Mouse (Mus musculus): ENCODE data around the gene Plk3. TPM values are rescaled to one million over a fixed set of nuclear protein-coding genes. Genes with fewer than 3 reads are reported as not detected.

Gene Plk3
- total and polyA plus RNA-seq, 2 experiments from 2014 or later, result 16.9 to 18.2 TPM

- 0% methylated on average over 2 of the region's 2 CpGs for WGBS
- TF ChIP-seq CTCF (IDR thresholded peaks at IDR 0.05; ENCODE audit: low read depth), result peak; percentile 76
- DNase-seq (peak; percentile 49), ATAC-seq (peak; percentile 33; the same call in 1 of the 2 replicates)
- Histone ChIP-seq H3K36me3 (ENCODE audit: insufficient read depth) (no peaks in the 10 kb centered on the region), H3K4me1 (ENCODE audit: insufficient read depth) (no peaks in the 10 kb centered on the region), H3K4me3 (ENCODE audit: low read depth, low read length) (no peak overlapping the region), H3K27me3 (ENCODE audit: insufficient read depth, low read length) (no peaks in the 10 kb centered on the region), H3K9ac (no peak overlapping the region), H3K4me2 (ENCODE audit: low read depth) (no peak overlapping the region), H3K9me3 (ENCODE audit: low read length) (no peaks in the 10 kb centered on the region), H3K27ac (ENCODE audit: low read depth, low read length) (no peak overlapping the region)
Observed at GRCm38 (mm10) chr4:117139217-117139612, 5.5 kb upstream of the Plk3 start.

- Histone ChIP-seq H3K4me3 (ENCODE audit: low read depth, low read length) (no peak overlapping the region), H3K4me2 (ENCODE audit: low read depth) (no peak overlapping the region), H3K9me3 (ENCODE audit: low read length) (no peaks in the 10 kb centered on the region), H3K27me3 (ENCODE audit: insufficient read depth, low read length) (no peaks in the 10 kb centered on the region), H3K27ac (ENCODE audit: low read depth, low read length) (no peak overlapping the region), H3K4me1 (ENCODE audit: insufficient read depth) (no peaks in the 10 kb centered on the region), H3K9ac (no peak overlapping the region), H3K36me3 (ENCODE audit: insufficient read depth) (no peaks in the 10 kb centered on the region)
- DNase-seq (no peak), ATAC-seq (no peak)
- 76% methylated on average over 17 of the region's 17 CpGs for WGBS
- no peak for TF ChIP-seq CTCF (IDR thresholded peaks at IDR 0.05; ENCODE audit: low read depth)
Observed at GRCm38 (mm10) chr4:117138295-117139216, 4.8 kb upstream of the Plk3 start.

GRCm38 (mm10) chr4:117136034-117136433 lies 2.3 kb upstream of the Plk3 start:
- H3K9me3 ChIP-seq (ENCODE audit: low read length), result no peaks in the 10 kb centered on the region
- H3K4me1 ChIP-seq (ENCODE audit: insufficient read depth), result peaks cover 5% of the 10 kb centered on the region; the same call in 1 of the 2 replicates
- 31% methylated on average over 8 of the region's 8 CpGs for WGBS
- no peak overlapping the region for H3K4me2 ChIP-seq (ENCODE audit: low read depth)
- H3K27ac ChIP-seq (ENCODE audit: low read depth, low read length), result no peak overlapping the region
- no peak overlapping the region for H3K9ac ChIP-seq
- no peak for DNase-seq
- no peak overlapping the region for H3K4me3 ChIP-seq (ENCODE audit: low read depth, low read length)
- no peak for TF ChIP-seq CTCF (IDR thresholded peaks at IDR 0.05; ENCODE audit: low read depth)
- no peaks in the 10 kb centered on the region for H3K27me3 ChIP-seq (ENCODE audit: insufficient read depth, low read length)
- no peaks in the 10 kb centered on the region for H3K36me3 ChIP-seq (ENCODE audit: insufficient read depth)
- no peak for ATAC-seq

GRCm38 (mm10) chr4:117134601-117134995 lies 835 bp upstream of the Plk3 start:
- DNase-seq, result no peak
- 28% methylated on average over 2 of the region's 2 CpGs for WGBS
- Histone ChIP-seq H3K27me3 (ENCODE audit: insufficient read depth, low read length) (no peaks in the 10 kb centered on the region), H3K9me3 (ENCODE audit: low read length) (no peaks in the 10 kb centered on the region), H3K9ac (no peak overlapping the region), H3K36me3 (ENCODE audit: insufficient read depth) (peaks cover 11% of the 10 kb centered on the region; the same call in 1 of the 2 replicates), H3K4me2 (ENCODE audit: low read depth) (peak overlapping the region; percentile 90; the same call in 1 of the 2 replicates), H3K27ac (ENCODE audit: low read depth, low read length) (no peak overlapping the region; the same call in 1 of the 2 replicates), H3K4me1 (ENCODE audit: insufficient read depth) (peaks cover 5% of the 10 kb centered on the region; the same call in 1 of the 2 replicates), H3K4me3 (ENCODE audit: low read depth, low read length) (no peak overlapping the region)
- TF ChIP-seq CTCF (IDR thresholded peaks at IDR 0.05; ENCODE audit: low read depth), result no peak
- no peak for ATAC-seq

- H3K9me3 ChIP-seq (ENCODE audit: low read length), result no peaks in the 10 kb centered on the region
- H3K27me3 ChIP-seq (ENCODE audit: insufficient read depth, low read length), result no peaks in the 10 kb centered on the region
- H3K4me1 ChIP-seq (ENCODE audit: insufficient read depth), result peaks cover 5% of the 10 kb centered on the region; the same call in 1 of the 2 replicates
- WGBS, result 2% methylated on average over 40 of the region's 42 CpGs
- H3K36me3 ChIP-seq (ENCODE audit: insufficient read depth), result peaks cover 19% of the 10 kb centered on the region
- peak overlapping the region; percentile 81 for H3K4me3 ChIP-seq (ENCODE audit: low read depth, low read length)
- peak overlapping the region; percentile 74 for H3K9ac ChIP-seq
- DNase-seq (peak; percentile 61), ATAC-seq (peak; percentile 46)
- peak overlapping the region; percentile 90 for H3K4me2 ChIP-seq (ENCODE audit: low read depth)
- H3K27ac ChIP-seq (ENCODE audit: low read depth, low read length), result peak overlapping the region; percentile 78
- no peak for TF ChIP-seq CTCF (IDR thresholded peaks at IDR 0.05; ENCODE audit: low read depth)
Observed at GRCm38 (mm10) chr4:117133366-117133796, 382 bp downstream of the Plk3 start.

- 9% methylated on average over 11 of the region's 11 CpGs for WGBS
- peak overlapping the region; percentile 81 for H3K4me3 ChIP-seq (ENCODE audit: low read depth, low read length)
- peak overlapping the region; percentile 74 for H3K9ac ChIP-seq
- no peak overlapping the region; the same call in 1 of the 2 replicates for H3K27ac ChIP-seq (ENCODE audit: low read depth, low read length)
- no peaks in the 10 kb centered on the region for H3K27me3 ChIP-seq (ENCODE audit: insufficient read depth, low read length)
- ATAC-seq, result no peak
- no peaks in the 10 kb centered on the region for H3K9me3 ChIP-seq (ENCODE audit: low read length)
- no peak for TF ChIP-seq CTCF (IDR thresholded peaks at IDR 0.05; ENCODE audit: low read depth)
- peak; percentile 37 for DNase-seq
- peak overlapping the region; percentile 90 for H3K4me2 ChIP-seq (ENCODE audit: low read depth)
- peaks cover 5% of the 10 kb centered on the region; the same call in 1 of the 2 replicates for H3K4me1 ChIP-seq (ENCODE audit: insufficient read depth)
- peaks cover 24% of the 10 kb centered on the region for H3K36me3 ChIP-seq (ENCODE audit: insufficient read depth)
Observed at GRCm38 (mm10) chr4:117132794-117133143, 994 bp downstream of the Plk3 start.

Data from forebrain, postnatal 0 days (tissue).